Mouse (Mus musculus) forebrain, embryonic 15.5 days (tissue): ENCODE measurements around the gene Ptch1. TPM values are rescaled to one million over a fixed set of nuclear protein-coding genes. Genes with fewer than 3 reads are reported as not detected.

Source experiments
- ATAC-seq: fragments of 200-750 bp; cut with Nextera tagmentation; replicated peaks from 2 replicates; pipeline ENCODE4 v1.8.0; 2017; ENCODE audit warnings: mild to moderate bottlenecking, moderate TSS enrichment, moderate library complexity
- H3K27ac ChIP-seq: fragments of 300-500 bp; sonication (generic); replicated peaks from 2 replicates; pipeline ENCODE4 v1.5.1; 2015; ENCODE audit warnings: mild to moderate bottlenecking, inconsistent platforms
- H3K27me3 ChIP-seq: fragments of 300-500 bp; sonication (generic); 2 replicates; pipeline ENCODE4 v1.6.1; 2015; ENCODE audit warnings: inconsistent platforms
- H3K36me3 ChIP-seq: fragments of 300-500 bp; sonication (generic); 2 replicates; pipeline ENCODE4 v1.6.1; 2015; ENCODE audit warnings: mild to moderate bottlenecking, inconsistent platforms
- H3K4me1 ChIP-seq: fragments of 300-500 bp; sonication (generic); 2 replicates; pipeline ENCODE4 v1.6.1; 2015; ENCODE audit warnings: inconsistent platforms
- H3K4me2 ChIP-seq: fragments of 300-500 bp; sonication (generic); replicated peaks from 2 replicates; pipeline ENCODE4 v1.6.1; 2015; ENCODE audit warnings: mild to moderate bottlenecking, inconsistent platforms
- H3K4me3 ChIP-seq: fragments of 300-500 bp; sonication (generic); 2 replicates; pipeline ENCODE4 v1.5.1; 2015; ENCODE audit warnings: mild to moderate bottlenecking, inconsistent platforms
- H3K9ac ChIP-seq: fragments of 300-500 bp; sonication (generic); replicated peaks from 2 replicates; pipeline ENCODE4 v1.6.1; 2015; ENCODE audit warnings: mild to moderate bottlenecking, inconsistent platforms
- H3K9me3 ChIP-seq: fragments of 300-500 bp; sonication (generic); 2 replicates; pipeline ENCODE4 v1.6.1; 2016; ENCODE audit warnings: inconsistent platforms
- WGBS: fragments of 180-500 bp; shearing (Covaris S2); methylation state at CpG from one replicate; pipeline ENCODE4 v1.1.7; 2015; ENCODE audit warnings: mixed read lengths; 5-methylcytosine and 5-hydroxymethylcytosine counted together
- polyA plus RNA-seq: library from polyadenylated mRNA; unstranded; fragments of >200 nt; fragmentation: Nextera tagmentation; extraction: Ambion mirVana; gene quantifications from 2 replicates; pipeline ENCODE4 v1.2.1, GENCODE M21; 2015

Ptch1 gene
- polyA plus RNA-seq, 1 experiment from 2014 or later, result 10.2 TPM

DNA sequence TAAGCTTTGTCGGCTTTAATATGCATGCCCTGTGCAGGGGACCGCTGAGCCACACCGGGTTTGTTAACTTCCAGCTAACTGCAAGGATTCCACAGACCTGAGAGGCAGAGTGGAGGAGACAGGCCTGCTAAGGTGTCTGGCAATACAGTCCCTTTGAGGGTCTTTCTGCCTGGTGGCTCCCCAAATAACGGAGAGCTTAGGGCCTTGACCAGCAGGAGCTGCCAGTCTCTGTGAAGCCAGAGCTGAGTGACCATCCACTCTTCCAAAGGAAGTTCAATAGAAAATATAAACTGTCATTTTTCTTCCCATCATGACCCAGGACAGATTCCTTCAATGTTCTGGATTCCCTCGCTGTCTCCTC, 4.0 kb downstream of the Ptch1 start:
- H3K4me3 ChIP-seq, result no peak overlapping the region

GRCm38 (mm10) chr13:63568741-63569395, 4.5 kb downstream of the Ptch1 start:
- no peaks in the 10 kb centered on the region for H3K9me3 ChIP-seq
- H3K4me2 ChIP-seq, result peak overlapping the region; percentile 97; the same call in 1 of the 2 replicates
- WGBS, result 1% methylated on average over 19 of the region's 19 CpGs
- H3K9ac ChIP-seq, result no peak overlapping the region
- ATAC-seq, result no peak
- H3K27me3 ChIP-seq, result peaks cover 33% of the 10 kb centered on the region
- no peaks in the 10 kb centered on the region for H3K36me3 ChIP-seq
- peaks cover 62% of the 10 kb centered on the region for H3K4me1 ChIP-seq
- no peak overlapping the region for H3K27ac ChIP-seq
- H3K4me3 ChIP-seq, result peak overlapping the region; percentile 85

More for the DNA sequence above, 4.0 kb downstream of the Ptch1 start:
- no peak overlapping the region for H3K27ac ChIP-seq
- H3K4me2 ChIP-seq, result no peak overlapping the region
- no peak overlapping the region for H3K9ac ChIP-seq
- peaks cover 38% of the 10 kb centered on the region for H3K27me3 ChIP-seq
- WGBS, result 6% methylated on average over 5 of the region's 5 CpGs
- peaks cover 61% of the 10 kb centered on the region for H3K4me1 ChIP-seq
- no peaks in the 10 kb centered on the region for H3K9me3 ChIP-seq
- no peaks in the 10 kb centered on the region for H3K36me3 ChIP-seq
- no peak for ATAC-seq

GRCm38 (mm10) chr13:63568306-63568705, 5.1 kb downstream of the Ptch1 start:
- H3K4me2 ChIP-seq, result peak overlapping the region; percentile 97
- peak overlapping the region; percentile 55 for H3K9ac ChIP-seq
- WGBS, result under 1% methylated on average over 14 of the region's 14 CpGs
- H3K4me1 ChIP-seq, result peaks cover 59% of the 10 kb centered on the region
- peak overlapping the region; percentile 87 for H3K27ac ChIP-seq
- peaks cover 31% of the 10 kb centered on the region for H3K27me3 ChIP-seq
- H3K4me3 ChIP-seq, result peak overlapping the region; percentile 85
- H3K9me3 ChIP-seq, result no peaks in the 10 kb centered on the region
- no peak for ATAC-seq
- no peaks in the 10 kb centered on the region for H3K36me3 ChIP-seq

DNA sequence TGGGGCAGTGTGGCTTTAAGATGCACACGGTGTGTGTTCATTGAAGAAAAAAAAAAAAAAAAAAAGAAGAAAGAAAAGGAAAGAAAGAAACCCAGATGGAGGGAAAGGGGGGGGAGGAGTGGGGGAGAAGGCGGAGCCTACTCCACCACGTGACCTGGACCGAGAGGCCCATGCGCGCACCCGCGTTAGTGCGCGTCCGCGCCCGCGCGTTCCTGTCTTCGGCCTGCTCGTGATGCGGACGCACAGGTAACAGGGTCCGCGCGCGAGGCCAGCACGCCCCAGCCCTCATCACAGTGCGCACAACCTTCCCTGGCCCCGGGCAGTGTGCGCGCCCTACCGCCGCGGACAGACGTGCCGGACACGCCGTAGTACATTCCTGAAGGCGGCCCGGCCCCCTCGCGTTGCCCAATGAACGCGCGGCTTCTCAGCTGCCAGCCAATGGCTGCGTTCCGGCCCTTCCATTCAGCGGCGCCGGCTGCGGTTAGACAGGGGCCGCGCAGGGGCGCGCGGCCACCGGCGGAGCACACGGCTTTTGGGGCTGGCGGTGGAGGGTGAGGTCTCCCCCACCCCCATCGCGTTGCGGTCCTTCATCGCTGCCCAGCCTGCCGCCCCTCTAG, 5.6 kb downstream of the Ptch1 start:
- Histone ChIP-seq H3K9me3 (no peaks in the 10 kb centered on the region), H3K9ac (peak overlapping the region; percentile 55), H3K4me2 (peak overlapping the region; percentile 97), H3K27ac (peak overlapping the region; percentile 87), H3K4me3 (peak overlapping the region; percentile 85), H3K36me3 (no peaks in the 10 kb centered on the region), H3K27me3 (peaks cover 31% of the 10 kb centered on the region), H3K4me1 (peaks cover 56% of the 10 kb centered on the region)
- WGBS, result under 1% methylated on average over 62 of the region's 62 CpGs
- ATAC-seq, result peak; percentile 75

DNA sequence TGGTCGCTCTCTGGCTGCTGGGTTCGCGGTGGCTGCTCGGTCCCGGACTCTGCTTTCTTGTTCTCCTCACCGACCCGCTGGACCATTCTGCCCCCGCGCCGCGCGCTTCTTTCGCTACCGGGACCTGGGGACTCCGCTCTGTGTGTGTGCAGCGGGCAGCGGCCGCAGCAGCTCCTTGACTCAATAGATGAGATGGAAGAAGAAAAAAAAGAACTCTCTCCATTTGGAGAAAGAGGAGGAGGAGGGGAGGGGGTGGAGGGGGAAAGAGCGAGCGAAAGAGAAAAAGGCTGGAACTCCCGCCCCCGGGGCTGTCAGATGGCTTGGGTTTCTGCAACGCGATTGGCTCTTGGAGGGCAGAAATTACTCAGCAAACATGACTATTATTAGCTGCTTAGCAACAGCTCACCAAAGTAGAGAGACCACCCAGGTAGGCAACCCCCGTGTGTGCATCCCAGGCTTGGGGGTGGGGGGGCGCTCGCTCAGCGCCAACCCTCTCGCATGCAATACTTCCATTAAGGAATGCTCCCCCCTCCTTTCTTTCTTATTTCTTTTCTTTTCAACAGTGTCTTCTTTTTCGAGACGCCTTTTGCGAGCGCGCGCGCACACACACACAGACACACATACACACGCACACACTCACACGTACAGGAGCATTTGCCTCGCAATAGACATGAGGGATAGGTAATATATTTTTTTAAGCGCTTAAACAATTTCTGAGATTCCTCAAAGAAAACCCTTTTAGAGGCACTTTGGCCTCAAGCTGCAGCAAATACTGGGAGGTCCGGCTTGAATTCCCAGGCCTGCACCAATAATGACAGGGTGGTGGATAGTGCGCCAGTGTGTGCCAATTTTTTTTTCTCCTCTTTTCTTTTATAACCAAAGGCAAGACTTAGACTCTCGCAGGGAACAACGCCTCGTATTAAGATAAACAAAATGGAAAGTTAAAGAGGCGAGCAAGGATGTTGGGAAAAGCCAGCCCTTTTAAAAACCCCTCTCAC, 7.1 kb downstream of the Ptch1 start:
- H3K4me3 ChIP-seq, result peak overlapping the region; percentile 85
- no peaks in the 10 kb centered on the region for H3K9me3 ChIP-seq
- peaks cover 27% of the 10 kb centered on the region for H3K27me3 ChIP-seq
- H3K9ac ChIP-seq, result peak overlapping the region; percentile 76
- H3K4me1 ChIP-seq, result peaks cover 54% of the 10 kb centered on the region
- H3K27ac ChIP-seq, result peak overlapping the region; percentile 91
- no peaks in the 10 kb centered on the region for H3K36me3 ChIP-seq
- under 1% methylated on average over 46 of the region's 46 CpGs for WGBS
- ATAC-seq, result peak; percentile 66
- peak overlapping the region; percentile 97 for H3K4me2 ChIP-seq

DNA sequence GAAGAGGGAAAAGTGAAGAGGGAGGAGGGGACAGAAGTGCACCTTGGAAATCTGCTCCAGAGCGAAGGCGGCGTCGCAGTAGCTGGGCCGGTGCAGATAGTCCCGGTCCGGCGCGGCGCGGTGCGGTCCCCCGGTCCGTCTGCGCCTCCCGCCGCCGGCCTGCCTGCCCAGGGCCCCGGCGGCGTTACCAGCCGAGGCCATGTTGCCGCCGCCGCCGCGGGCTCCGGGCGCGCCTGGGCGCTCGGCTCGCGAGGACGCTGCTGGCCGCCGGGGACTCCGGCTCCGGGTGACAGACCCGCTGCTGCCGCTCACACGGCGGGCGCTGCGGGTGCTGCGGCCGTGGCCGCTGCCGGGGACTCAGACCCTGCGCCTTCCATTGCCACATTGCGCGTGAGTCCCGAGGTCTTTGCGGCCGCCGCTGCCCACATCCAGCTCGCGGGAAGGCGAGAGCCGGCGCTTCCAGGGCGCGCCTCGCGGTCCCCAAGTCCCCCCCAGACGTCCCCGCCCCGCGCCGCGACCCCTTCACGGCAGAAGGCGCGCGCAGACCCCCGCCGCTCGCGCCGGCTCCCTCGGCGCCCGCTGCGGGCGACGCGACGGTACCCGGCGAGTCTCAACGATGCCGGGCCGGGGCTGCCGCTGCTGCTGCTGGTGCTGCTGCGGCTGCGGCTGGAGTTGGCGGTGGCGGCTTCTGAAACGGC, 7.9 kb downstream of the Ptch1 start:
- WGBS, result under 1% methylated on average over 95 of the region's 99 CpGs
- 0 out of 2 replicates have a peak, but pooled peaks have one; percentile 0 for ATAC-seq
- Histone ChIP-seq H3K27ac (peak overlapping the region; percentile 91), H3K9ac (peak overlapping the region; percentile 76), H3K4me1 (peaks cover 48% of the 10 kb centered on the region), H3K4me3 (peak overlapping the region; percentile 85), H3K36me3 (no peaks in the 10 kb centered on the region), H3K4me2 (peak overlapping the region; percentile 97), H3K27me3 (peaks cover 20% of the 10 kb centered on the region), H3K9me3 (no peaks in the 10 kb centered on the region)

GRCm38 (mm10) chr13:63564626-63565319, 8.6 kb downstream of the Ptch1 start:
- H3K27me3 ChIP-seq, result peaks cover 14% of the 10 kb centered on the region; the same call in 1 of the 2 replicates
- H3K9ac ChIP-seq, result peak overlapping the region; percentile 76
- no peaks in the 10 kb centered on the region for H3K9me3 ChIP-seq
- peak overlapping the region; percentile 91 for H3K27ac ChIP-seq
- peak overlapping the region; percentile 97 for H3K4me2 ChIP-seq
- no peaks in the 10 kb centered on the region for H3K36me3 ChIP-seq
- ATAC-seq, result 0 out of 2 replicates have a peak, but pooled peaks have one; percentile 0
- 0% methylated on average over 36 of the region's 36 CpGs for WGBS
- peak overlapping the region; percentile 85 for H3K4me3 ChIP-seq
- H3K4me1 ChIP-seq, result peaks cover 43% of the 10 kb centered on the region

GRCm38 (mm10) chr13:63563781-63564625, 9.4 kb downstream of the Ptch1 start:
- Histone ChIP-seq H3K27ac (peak overlapping the region; percentile 91), H3K27me3 (peaks cover 8% of the 10 kb centered on the region; the same call in 1 of the 2 replicates), H3K4me2 (peak overlapping the region; percentile 97), H3K9me3 (no peaks in the 10 kb centered on the region), H3K4me1 (peaks cover 40% of the 10 kb centered on the region), H3K4me3 (peak overlapping the region; percentile 85), H3K36me3 (no peaks in the 10 kb centered on the region), H3K9ac (peak overlapping the region; percentile 76)
- no peak for ATAC-seq
- under 1% methylated on average over 51 of the region's 51 CpGs for WGBS

- peak overlapping the region; percentile 76 for H3K9ac ChIP-seq
- H3K4me3 ChIP-seq, result peak overlapping the region; percentile 85
- H3K4me2 ChIP-seq, result peak overlapping the region; percentile 97
- peak overlapping the region; percentile 91 for H3K27ac ChIP-seq
- peaks cover 40% of the 10 kb centered on the region for H3K4me1 ChIP-seq
- no peaks in the 10 kb centered on the region for H3K27me3 ChIP-seq
- H3K36me3 ChIP-seq, result no peaks in the 10 kb centered on the region
- peak; percentile 58 for ATAC-seq
- no peaks in the 10 kb centered on the region for H3K9me3 ChIP-seq
- WGBS, result under 1% methylated on average over 51 of the region's 51 CpGs
Observed at GRCm38 (mm10) chr13:63562972-63563780, 10.2 kb downstream of the Ptch1 start.
